Mouse (Mus musculus) brown adipose tissue, adult 24 weeks (tissue): Measurements from ENCODE around the gene Plxnb2. TPM values are rescaled to one million over a fixed set of nuclear protein-coding genes. Genes with fewer than 3 reads are reported as not detected.

Source experiments
- H3K27ac ChIP-seq: fragments of 200-500 bp; replicated peaks from 2 replicates; pipeline ENCODE4 v1.5.1; 2012; ENCODE audit warnings: low read depth, mild to moderate bottlenecking, low read length
- H3K4me1 ChIP-seq: fragments of 200-500 bp; 2 replicates; pipeline ENCODE4 v1.6.1; 2012; ENCODE audit warnings: low read length, mixed read lengths; ENCODE audit not compliant: control insufficient read depth, insufficient read depth, insufficient read length
- H3K4me3 ChIP-seq: fragments of 200-500 bp; 2 replicates; pipeline ENCODE4 v1.5.1; 2012; ENCODE audit warnings: low read depth, mild to moderate bottlenecking, low read length, moderate library complexity; ENCODE audit not compliant: insufficient read depth
- polyA plus RNA-seq: library from polyadenylated mRNA; stranded (reverse); fragments of >200 nt; gene quantifications from 2 replicates; pipeline ENCODE4 v1.2.4, GENCODE M21; 2012; ENCODE audit not compliant: missing spikeins, insufficient read depth, insufficient read length

Gene Plxnb2
- polyA plus RNA-seq, 1 experiment, result 5.4 TPM

GRCm38 (mm10) chr15:89147895-89148294 is 32.7 kb downstream of the Plxnb2 start:
- Histone ChIP-seq H3K4me3 (no peak overlapping the region), H3K27ac (no peak overlapping the region), H3K4me1 (peaks cover 15% of the 10 kb centered on the region; the same call in 1 of the 2 replicates)

GRCm38 (mm10) chr15:89147456-89147855 is 33.1 kb downstream of the Plxnb2 start:
- no peak overlapping the region for H3K4me3 ChIP-seq
- peaks cover 19% of the 10 kb centered on the region for H3K4me1 ChIP-seq
- no peak overlapping the region for H3K27ac ChIP-seq

- peaks cover 24% of the 10 kb centered on the region for H3K4me1 ChIP-seq
- H3K4me3 ChIP-seq, result no peak overlapping the region
- no peak overlapping the region for H3K27ac ChIP-seq
Observed at GRCm38 (mm10) chr15:89147024-89147423, 33.6 kb downstream of the Plxnb2 start.

DNA sequence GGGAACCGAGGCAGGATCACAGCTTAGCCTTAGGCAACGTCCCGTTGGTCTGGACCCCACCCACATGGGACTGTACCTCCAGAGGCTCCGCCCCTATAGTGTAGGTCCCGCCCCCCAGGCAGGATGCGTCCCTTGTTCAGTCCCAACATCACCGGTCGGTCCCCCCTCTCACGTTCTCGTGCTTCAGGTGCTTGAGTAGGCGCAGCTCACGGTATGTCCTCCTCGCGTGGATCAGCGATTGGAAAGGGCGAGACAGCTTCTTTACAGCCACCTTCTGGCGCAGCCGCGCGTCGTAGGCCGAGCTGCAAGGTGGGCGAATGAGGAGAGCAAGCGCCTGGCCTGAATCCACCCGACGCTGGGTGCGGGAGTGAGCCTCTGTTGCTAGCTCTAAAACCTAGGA is 34.1 kb downstream of the Plxnb2 start:
- no peak overlapping the region for H3K27ac ChIP-seq
- peaks cover 24% of the 10 kb centered on the region for H3K4me1 ChIP-seq
- H3K4me3 ChIP-seq, result no peak overlapping the region

- no peak overlapping the region for H3K27ac ChIP-seq
- H3K4me1 ChIP-seq, result peaks cover 31% of the 10 kb centered on the region
- H3K4me3 ChIP-seq, result no peak overlapping the region
Observed at GRCm38 (mm10) chr15:89145813-89146350, 34.7 kb downstream of the Plxnb2 start.

DNA sequence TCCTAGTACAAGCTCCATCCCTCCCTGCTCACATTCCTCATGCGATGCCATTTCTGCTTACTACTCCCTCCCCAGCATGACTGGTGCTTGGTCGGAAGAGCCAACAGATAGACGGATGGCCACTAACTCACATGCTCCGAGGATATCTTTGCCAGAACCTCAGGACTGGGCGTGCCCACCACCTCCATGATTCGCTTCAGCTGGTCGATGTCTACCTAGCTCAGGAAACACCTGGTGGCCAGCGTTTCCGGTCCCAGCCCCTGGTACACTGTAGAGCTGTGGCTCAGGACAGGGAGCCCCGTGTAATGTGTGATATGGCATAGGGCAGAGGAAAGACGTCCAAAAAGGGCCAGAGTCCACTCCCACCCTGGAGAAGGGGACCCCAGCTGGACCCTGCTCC is 35.6 kb downstream of the Plxnb2 start:
- H3K27ac ChIP-seq, result no peak overlapping the region
- peaks cover 30% of the 10 kb centered on the region for H3K4me1 ChIP-seq
- no peak overlapping the region for H3K4me3 ChIP-seq

DNA sequence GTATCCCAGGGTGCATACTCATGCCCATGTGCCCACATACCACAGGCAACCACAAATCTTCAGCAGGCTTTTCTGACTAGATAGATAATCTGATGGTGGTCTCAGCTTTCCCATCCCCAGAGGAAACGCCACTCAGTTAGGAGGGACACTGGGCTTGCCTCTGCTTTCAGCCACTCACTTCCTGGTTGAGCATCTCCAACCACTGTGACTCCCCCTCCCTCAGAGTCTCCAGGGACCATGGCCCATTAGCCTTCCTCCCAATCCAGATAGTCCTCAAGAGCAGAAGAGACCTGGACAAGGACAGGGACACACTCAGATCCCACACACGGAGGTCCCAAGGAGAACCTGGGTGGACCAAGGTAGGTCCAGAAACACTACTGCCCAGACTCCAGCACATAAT is 37.5 kb downstream of the Plxnb2 start:
- Histone ChIP-seq H3K27ac (no peak overlapping the region), H3K4me1 (peaks cover 30% of the 10 kb centered on the region), H3K4me3 (no peak overlapping the region)

- Histone ChIP-seq H3K27ac (no peak overlapping the region), H3K4me3 (no peak overlapping the region), H3K4me1 (peaks cover 27% of the 10 kb centered on the region)
Observed at GRCm38 (mm10) chr15:89141905-89142304, 38.7 kb downstream of the Plxnb2 start.

- 0 out of 2 replicates have a peak overlapping the region, but pooled peaks have one; percentile 38 for H3K27ac ChIP-seq
- peaks cover 24% of the 10 kb centered on the region for H3K4me1 ChIP-seq
- H3K4me3 ChIP-seq, result no peak overlapping the region
Observed at GRCm38 (mm10) chr15:89141443-89141842, 39.1 kb downstream of the Plxnb2 start.

DNA sequence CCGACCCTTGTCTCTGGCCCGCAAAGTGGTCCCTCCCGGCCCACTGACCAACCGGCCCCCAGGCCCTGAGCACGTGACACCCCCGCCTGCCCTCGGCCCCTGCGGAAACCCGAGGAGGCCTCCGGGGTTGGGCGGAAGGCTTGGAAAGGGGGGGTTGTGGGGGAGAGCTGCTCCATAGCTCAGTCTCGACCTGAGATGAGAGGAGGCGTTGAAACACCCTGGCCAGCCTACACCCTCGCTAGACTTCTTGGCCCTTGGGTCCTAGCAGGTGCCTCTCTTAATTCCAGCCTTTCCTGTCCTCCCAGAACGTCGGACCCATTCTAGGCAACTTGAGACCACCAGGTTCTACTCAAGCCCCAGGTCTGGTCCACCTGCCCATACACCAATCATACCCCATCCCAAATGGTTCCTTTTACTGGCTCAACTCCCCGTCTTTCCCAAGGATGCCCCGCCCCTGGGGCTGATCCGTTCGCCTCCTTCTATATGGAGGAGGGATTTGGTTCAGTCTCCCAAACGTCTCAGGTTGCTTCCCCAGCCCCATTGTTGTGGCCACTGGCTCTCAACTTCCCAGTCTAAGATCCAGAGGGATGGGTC is 39.8 kb downstream of the Plxnb2 start, which contains the start of gene Mapk12:
Gene Mapk12 (minus strand): TSS at position 45 of the 594 bp plus-strand sequence.
- peak within 1 kb of the TSS; percentile 82 for H3K27ac ChIP-seq

DNA sequence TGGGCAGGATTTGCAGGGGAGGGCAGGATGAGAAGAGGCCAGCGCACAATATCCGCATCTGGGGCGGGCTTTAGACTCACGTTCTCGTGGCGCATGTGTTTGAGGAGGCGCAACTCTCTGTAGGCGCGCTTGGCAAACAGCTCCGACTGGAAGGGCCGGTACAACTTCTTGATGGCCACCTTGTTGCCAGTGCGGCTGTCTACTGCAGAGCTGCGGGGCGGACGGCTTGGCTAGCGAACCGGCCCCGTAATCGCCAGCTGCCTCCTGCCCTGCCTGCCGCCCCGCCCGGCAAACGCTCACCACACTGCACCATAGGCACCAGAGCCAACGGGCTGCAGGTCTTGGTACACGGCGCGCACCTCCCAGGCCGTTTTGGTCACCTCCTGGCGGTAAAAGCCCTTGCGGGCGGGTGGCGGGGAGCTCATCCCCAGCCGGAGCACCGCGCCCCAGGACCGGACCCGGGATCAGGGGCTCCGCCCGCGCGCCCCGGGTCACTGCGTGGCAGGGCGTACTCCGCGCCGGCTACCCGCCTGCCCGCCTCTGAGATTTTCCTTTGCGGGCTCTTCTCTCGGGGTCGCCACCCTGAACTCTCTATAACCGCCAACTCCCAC is 40.4 kb downstream of the Plxnb2 start:
- H3K27ac ChIP-seq, result peak overlapping the region; percentile 80

More for the DNA sequence above, 39.8 kb downstream of the Plxnb2 start, which contains the start of gene Mapk12:
- Histone ChIP-seq H3K4me1 (peaks cover 24% of the 10 kb centered on the region), H3K4me3 (peak within 1 kb of the TSS; percentile 70)

DNA sequence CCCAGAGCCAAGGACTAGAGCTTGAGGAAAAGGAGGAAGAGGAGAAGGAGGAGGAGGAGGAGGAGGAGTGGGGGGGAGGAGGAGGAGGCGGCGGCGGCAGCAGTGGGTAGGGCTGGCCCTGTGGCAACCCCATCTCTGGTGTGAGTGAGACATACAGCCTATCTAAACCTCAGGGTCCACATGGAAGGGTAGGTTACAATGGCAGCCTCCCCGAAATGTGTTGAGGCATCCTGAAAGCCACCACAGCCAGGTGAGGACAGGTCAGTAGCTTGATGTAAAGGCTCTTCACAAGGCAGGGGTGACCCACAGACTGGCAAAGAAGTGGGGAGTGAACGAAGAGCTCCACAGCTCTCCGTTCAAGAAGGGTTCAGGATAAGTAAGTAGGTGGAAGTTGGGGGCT is 42.1 kb downstream of the Plxnb2 start:
- peaks cover 24% of the 10 kb centered on the region for H3K4me1 ChIP-seq
- H3K4me3 ChIP-seq, result no peak overlapping the region
- H3K27ac ChIP-seq, result no peak overlapping the region

More for the DNA sequence above, 40.4 kb downstream of the Plxnb2 start:
- peaks cover 24% of the 10 kb centered on the region for H3K4me1 ChIP-seq
- peak overlapping the region; percentile 70 for H3K4me3 ChIP-seq

- H3K4me1 ChIP-seq, result peaks cover 24% of the 10 kb centered on the region
- H3K27ac ChIP-seq, result no peak overlapping the region
- no peak overlapping the region; the same call in 1 of the 2 replicates for H3K4me3 ChIP-seq
Observed at GRCm38 (mm10) chr15:89138046-89138405, 42.6 kb downstream of the Plxnb2 start.

DNA sequence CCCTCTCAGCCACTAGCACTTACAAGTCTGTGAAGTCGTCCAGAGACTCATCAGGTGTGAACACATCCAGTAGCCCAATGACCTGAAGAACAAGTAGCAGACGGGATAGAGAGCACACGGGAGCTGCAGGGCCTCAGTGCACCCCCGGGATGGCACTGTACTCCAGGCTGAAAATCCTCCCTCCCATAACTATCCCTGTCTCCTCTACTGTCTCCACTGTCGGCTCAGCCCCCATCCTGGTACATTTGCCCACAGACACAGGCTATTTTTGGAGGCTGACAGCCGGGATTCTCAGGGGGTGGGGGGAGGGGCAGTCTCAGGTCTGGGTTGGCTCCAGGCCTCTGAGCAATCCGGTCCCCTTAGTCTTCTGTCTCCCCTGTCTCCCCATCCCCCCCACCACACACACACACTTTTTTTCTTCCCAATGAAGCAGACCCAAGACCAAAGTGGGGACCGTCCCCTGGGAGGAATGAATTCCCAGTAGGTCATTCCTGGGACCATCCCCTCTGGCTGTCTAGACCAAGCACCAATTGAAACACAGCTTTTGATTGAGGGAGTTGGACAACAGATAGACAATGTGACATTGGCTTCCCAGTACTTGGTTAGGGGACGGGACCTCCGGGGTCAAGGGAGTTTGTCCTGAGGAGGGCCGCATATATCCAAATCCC is 43.1 kb downstream of the Plxnb2 start:
- Histone ChIP-seq H3K27ac (no peak overlapping the region), H3K4me1 (peaks cover 20% of the 10 kb centered on the region), H3K4me3 (no peak overlapping the region)

- H3K4me3 ChIP-seq, result no peak overlapping the region
- H3K4me1 ChIP-seq, result peaks cover 15% of the 10 kb centered on the region
- H3K27ac ChIP-seq, result no peak overlapping the region
Observed at GRCm38 (mm10) chr15:89136461-89137155, 44.0 kb downstream of the Plxnb2 start.
